In genomic region chr17:47909091-47910001, GRCm38 (mm10) we compare ENCODE assay signal across 8 mouse cellular contexts. TPM values are rescaled to one million over a fixed set of nuclear protein-coding genes. Genes with fewer than 3 reads are reported as not detected.
DNase-seq lines count a peak whose midpoint lies in the region; ATAC-seq lines count a peak whose summit lies in the region.

No protein-coding gene starts in this region.

- WGBS in intestine, embryonic 16.5 days, result 20% methylated on average over 43 of the region's 51 CpGs
- WGBS in liver, embryonic 16.5 days (ENCODE audit: insufficient replicate concordance), result 6% methylated on average over 42 of the region's 51 CpGs
- WGBS in neural tube, embryonic 11.5 days, result 9% methylated on average over 49 of the region's 51 CpGs

- peak overlapping the region; percentile 63 for H3K27ac ChIP-seq in intestine, embryonic 16.5 days (ENCODE audit: low read length)
- H3K27ac ChIP-seq in liver, embryonic 16.5 days (ENCODE audit: low read length), result peak overlapping the region; percentile 67
- H3K27ac ChIP-seq in neural tube, embryonic 11.5 days (ENCODE audit: low read depth, low read length), result no peak overlapping the region

- no peaks in the 10 kb centered on the region for H3K9me3 ChIP-seq in intestine, embryonic 16.5 days (ENCODE audit: control insufficient read depth, low read length)
- H3K9me3 ChIP-seq in liver, embryonic 16.5 days (replicated peaks; ENCODE audit: control insufficient read depth, low read length), result no peaks in the 10 kb centered on the region
- no peaks in the 10 kb centered on the region for H3K9me3 ChIP-seq in neural tube, embryonic 11.5 days (ENCODE audit: control insufficient read depth, low read length)

- no peaks in the 10 kb centered on the region for H3K36me3 ChIP-seq in intestine, embryonic 16.5 days (ENCODE audit: control insufficient read depth, insufficient read depth, low read length)
- H3K36me3 ChIP-seq in liver, embryonic 16.5 days (ENCODE audit: control insufficient read depth, insufficient read depth), result no peaks in the 10 kb centered on the region
- H3K36me3 ChIP-seq in neural tube, embryonic 11.5 days (ENCODE audit: control insufficient read depth, insufficient read depth, low read length), result 0 out of 2 replicates have a peak, but pooled peaks cover 2% of the 10 kb centered on the region

- H3K4me1 ChIP-seq in intestine, embryonic 16.5 days (ENCODE audit: control insufficient read depth, insufficient read depth, low read length), result peaks cover 57% of the 10 kb centered on the region
- peaks cover 11% of the 10 kb centered on the region for H3K4me1 ChIP-seq in liver, embryonic 16.5 days (ENCODE audit: control insufficient read depth, low read depth, low read length)
- H3K4me1 ChIP-seq in neural tube, embryonic 11.5 days (ENCODE audit: control insufficient read depth, insufficient read depth, low read length), result peaks cover 49% of the 10 kb centered on the region

- H3K4me2 ChIP-seq in intestine, embryonic 16.5 days (ENCODE audit: low read depth, low read length), result peak overlapping the region; percentile 59
- peak overlapping the region; percentile 84 for H3K4me2 ChIP-seq in liver, embryonic 16.5 days (ENCODE audit: low read depth, low read length)
- peak overlapping the region; percentile 43 for H3K4me2 ChIP-seq in neural tube, embryonic 11.5 days (ENCODE audit: low read depth)

- peak; percentile 88 for ATAC-seq in intestine, embryonic 16.5 days
- peak; percentile 94 for ATAC-seq in liver, embryonic 16.5 days (ENCODE audit: low read depth)
- peak; percentile 40; the same call in 1 of the 2 replicates for ATAC-seq in neural tube, embryonic 11.5 days (ENCODE audit: insufficient read depth, low FRiP score, low TSS enrichment)

- peak overlapping the region; percentile 62 for H3K9ac ChIP-seq in intestine, embryonic 16.5 days (ENCODE audit: low read depth, low read length)
- H3K9ac ChIP-seq in liver, embryonic 16.5 days (ENCODE audit: low read depth, low read length), result peak overlapping the region; percentile 66
- H3K9ac ChIP-seq in neural tube, embryonic 11.5 days (ENCODE audit: low read length), result no peak overlapping the region; the same call in 1 of the 2 replicates

- peak overlapping the region; percentile 44 for H3K4me3 ChIP-seq in intestine, embryonic 16.5 days (ENCODE audit: low read length)
- H3K4me3 ChIP-seq in liver, embryonic 16.5 days (ENCODE audit: low read depth, low read length), result peak overlapping the region; percentile 69
- peak overlapping the region; percentile 26 for H3K4me3 ChIP-seq in neural tube, embryonic 11.5 days (ENCODE audit: low read depth, low read length)

- peak; percentile 11 to 21 for DNase-seq in layer of hippocampus, postnatal 25 days (ENCODE audit: extremely low spot score in 1 of 2, low spot score in 1 of 2)
- no peak for DNase-seq in layer of hippocampus, adult 11-12 months (ENCODE audit: low spot score)
- peak; percentile 51 to 60 for DNase-seq in cerebellum, postnatal 36 days
- DNase-seq in heart, adult 11 months, result peak; percentile 98
- peak; percentile 59 for DNase-seq in neural tube, embryonic 11.5 days (ENCODE audit: low spot score)
- DNase-seq in urinary bladder, postnatal 36 days (ENCODE audit: low spot score in 2 of 2), result peak; percentile 54 to 78

- no peaks in the 10 kb centered on the region for H3K27me3 ChIP-seq in intestine, embryonic 16.5 days (replicated peaks; ENCODE audit: control insufficient read depth, insufficient read depth, low read length)
- no peaks in the 10 kb centered on the region for H3K27me3 ChIP-seq in liver, embryonic 16.5 days (ENCODE audit: control insufficient read depth, insufficient read depth, low read depth, low read length)
- H3K27me3 ChIP-seq in neural tube, embryonic 11.5 days (ENCODE audit: control insufficient read depth, insufficient read depth, low read length), result no peaks in the 10 kb centered on the region

RNA-seq across cellular contexts. Expression of gene Foxp4, which starts 15.1 kb away (rescaled TPM):
- total RNA-seq in layer of hippocampus, postnatal 25 days (2021), result 10 to 100 TPM; 40.3 to 50.2 TPM
- 12.5 and 13.6 TPM in 2 replicates for polyA plus RNA-seq in intestine, embryonic 16.5 days (2015; fragmentation: Nextera tagmentation; extraction: Ambion mirVana)
- 3.4 and 4.0 TPM in 2 replicates for polyA plus RNA-seq in liver, embryonic 16.5 days (2015; fragmentation: Nextera tagmentation; extraction: Ambion mirVana)
- 34.5 and 35.8 TPM in 2 replicates for polyA plus RNA-seq in neural tube, embryonic 11.5 days (2014; fragmentation: Nextera tagmentation; extraction: Ambion mirVana)

Comparison
In these comparisons a context has a peak if more than half of its experiments do, and no peak if none do; other contexts are left out.
1. ATAC-seq: peak in every context shown above with its lines; median percentile 94 in liver, embryonic 16.5 days; 88 in intestine, embryonic 16.5 days; 40 in neural tube, embryonic 11.5 days.